Mouse (Mus musculus) hematopoietic stem cell, adult 5-6 weeks (primary cell): ENCODE results near the gene Tiam2. TPM values are rescaled to one million over a fixed set of nuclear protein-coding genes. Genes with fewer than 3 reads are reported as not detected.
A peak's percentile ranks its signal among the peaks of the same experiment; 100 is the strongest.

Experiments
- ATAC-seq, 2 experiments: fragments of 125-278 bp in 1 of 2; replicated peaks in 1 of 2; 2 replicates each; pipeline ENCODE4 v1.8.0; 2016 to 2017; ENCODE audit warnings: inconsistent platforms in 2 of 2, mild to moderate bottlenecking in 2 of 2, moderate number of reproducible peaks in 2 of 2, low read depth in 1 of 2, moderate TSS enrichment in 1 of 2; ENCODE audit not compliant: low FRiP score in 2 of 2, poor library complexity in 2 of 2, severe bottlenecking in 2 of 2, insufficient read depth in 1 of 2, low TSS enrichment in 1 of 2
- total RNA-seq: library from RNA; stranded (forward); fragments of 172-1452, 232-1000 nt; gene quantifications from 2 replicates; pipeline ENCODE4 v1.2.3, GENCODE M21; 2017

Gene Tiam2
- total RNA-seq = 3.3 and 11.6 TPM in 2 replicates

DNA sequence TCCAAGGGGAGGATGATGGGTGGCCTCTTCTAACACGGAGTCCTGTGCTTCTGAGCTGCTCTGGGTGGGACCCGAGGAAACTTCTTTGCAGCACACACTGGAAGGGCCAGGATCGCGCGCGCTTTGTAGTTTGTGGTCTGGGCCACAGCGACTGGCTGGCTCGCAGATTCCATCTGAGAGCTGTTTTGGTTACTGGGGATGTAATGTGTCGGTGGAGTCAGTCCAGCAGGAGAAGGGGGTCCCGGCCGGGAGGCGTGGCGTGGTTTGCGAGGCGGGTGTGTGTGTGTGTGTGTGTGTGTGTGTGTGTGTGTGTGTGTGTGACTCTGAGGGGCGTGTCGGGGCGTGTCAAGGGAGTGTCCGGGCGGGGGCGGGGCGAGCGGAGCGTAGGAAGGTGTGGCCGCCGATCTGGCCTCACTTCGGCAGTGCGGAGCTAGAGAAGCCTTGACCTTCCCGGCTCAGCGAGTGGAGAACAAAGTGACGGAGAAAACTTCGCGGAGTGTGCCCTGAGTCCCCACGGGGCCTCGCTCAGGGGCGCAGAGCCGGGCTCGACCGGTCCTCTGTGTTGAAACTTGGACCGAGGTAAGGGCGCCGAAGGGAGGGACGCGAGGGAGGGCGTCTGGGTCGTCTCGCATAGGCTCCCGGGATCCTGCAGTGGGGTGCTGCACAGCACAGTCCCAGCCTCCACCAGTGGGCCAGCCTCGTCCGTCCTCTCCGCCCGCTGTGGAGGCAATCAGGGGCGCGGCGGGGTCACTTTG, at the start of gene Tiam2:
Gene Tiam2 (plus strand): TSS at position 426 of the 755 bp plus-strand sequence.
- ATAC-seq = peak; percentile 65

DNA sequence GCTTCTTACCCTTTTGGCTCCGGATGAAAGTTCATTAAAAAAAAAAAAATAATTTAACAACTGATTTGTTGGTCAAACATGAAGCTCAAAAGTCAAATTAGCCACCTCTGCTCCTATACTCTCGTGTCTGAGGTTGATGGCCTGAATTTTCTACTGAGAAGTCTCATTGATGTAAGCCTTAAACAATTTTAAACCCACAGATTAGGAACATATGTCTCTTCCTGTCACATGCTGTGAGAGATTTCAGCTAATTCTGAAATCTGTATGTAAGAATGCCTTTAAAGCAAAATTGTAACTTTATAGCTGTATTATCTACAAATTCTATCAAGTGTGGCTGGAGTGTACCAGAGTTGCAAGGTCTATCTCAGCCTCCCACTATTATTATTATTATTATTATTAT, 46.1 kb upstream of the Tiam2 start:
- no peak for ATAC-seq

DNA sequence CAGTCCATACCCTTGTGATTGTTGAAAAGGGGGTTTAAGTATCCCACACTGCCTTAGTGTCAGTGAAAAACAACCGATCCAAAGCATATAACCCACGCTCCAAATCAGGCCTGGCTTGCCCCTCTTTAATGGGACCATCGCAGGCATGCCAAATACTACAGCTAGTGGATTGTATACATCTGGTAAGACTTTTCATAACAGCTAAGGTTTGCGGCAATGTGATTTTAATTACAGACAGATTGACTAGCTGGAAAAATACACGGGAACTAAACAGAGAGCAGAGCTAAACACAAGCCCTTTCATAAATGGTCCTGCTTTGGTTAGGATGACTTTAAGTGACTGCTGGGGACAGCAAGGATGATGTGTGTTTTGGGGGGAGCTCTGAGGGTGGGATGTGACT, 44.4 kb upstream of the Tiam2 start:
- ATAC-seq = no peak

DNA sequence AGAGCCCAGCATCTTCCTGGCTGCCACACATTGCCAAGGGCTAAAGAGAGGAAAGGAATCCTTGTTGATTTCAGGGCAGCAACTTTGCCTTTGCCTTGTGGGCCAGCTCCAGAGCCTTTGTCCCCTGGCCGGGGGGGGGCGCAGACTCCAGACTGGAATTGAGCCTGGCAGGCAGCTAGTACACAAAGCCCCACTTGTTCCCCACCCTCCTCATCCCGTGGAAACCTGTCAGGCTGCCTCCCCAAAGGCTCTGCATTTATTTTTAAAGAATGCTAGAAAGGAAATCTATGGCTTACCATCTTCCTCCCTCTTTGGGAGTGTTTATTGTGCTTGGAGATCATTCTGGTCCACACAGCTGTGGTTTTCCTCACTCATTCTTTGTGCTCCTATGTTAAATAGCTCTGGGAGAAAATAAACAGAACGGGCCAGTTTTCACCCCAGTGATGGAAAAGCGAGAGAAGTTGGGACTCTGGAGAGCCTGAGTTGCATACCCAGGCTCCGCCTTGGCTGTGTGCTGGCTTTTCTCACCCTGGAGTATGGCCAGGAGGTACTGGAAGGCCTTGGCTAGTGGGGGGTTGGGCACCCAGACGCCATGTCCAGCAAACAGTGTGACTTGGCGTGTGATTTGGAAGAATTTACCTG, 41.2 kb upstream of the Tiam2 start:
- ATAC-seq = no peak

DNA sequence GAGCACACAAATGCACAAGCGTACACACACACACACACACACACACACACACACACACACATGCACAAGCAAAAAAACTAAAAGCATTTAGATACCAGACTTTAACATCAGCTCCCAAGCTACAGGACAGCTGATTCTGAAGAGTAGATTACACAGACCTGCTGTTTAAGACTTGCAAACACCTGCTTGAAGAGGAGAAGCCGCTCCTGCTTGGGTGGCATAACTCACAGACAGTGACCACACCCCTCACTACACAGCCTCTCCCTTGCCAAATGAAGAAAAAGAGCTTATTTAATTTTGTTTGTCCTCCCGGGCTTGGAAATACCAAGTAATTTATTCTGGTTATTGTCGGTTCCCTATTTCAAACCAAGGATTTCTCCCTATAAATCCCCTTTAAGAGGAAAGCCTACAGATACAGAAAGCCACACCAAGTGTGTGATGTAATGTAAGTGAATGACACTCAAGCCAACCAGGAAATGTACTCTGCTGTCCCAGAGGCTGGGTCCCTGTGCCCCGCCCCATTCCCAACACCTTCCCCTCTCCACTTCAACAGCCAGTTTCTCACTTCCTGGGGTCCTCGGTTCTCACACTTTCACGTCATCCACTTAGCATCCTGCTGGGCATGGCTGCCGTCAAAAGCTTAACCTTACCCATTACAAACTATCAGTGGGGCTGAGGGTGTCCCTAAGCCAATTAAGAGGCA, 40.1 kb upstream of the Tiam2 start:
- no peak for ATAC-seq

DNA sequence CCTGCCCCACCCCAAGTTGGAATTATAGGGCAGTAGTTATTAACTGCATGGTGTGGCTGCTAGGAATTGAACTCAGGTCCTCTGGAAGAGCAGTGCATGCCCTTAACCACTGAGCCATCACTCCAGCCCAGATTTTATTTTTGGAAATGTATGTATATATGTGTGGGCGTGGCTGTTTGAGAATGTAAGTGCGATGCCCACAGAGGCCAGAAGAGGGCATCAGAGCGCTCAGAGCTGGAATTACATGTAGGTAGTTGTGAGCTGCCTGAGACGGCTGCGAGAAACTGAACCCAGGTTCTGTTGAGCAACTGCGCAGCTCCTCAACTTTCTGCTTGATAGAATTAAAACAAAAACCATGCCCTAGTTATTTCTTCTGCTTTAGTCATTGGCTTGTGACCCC, 38.0 kb upstream of the Tiam2 start:
- ATAC-seq = peak; percentile 78 to 90

DNA sequence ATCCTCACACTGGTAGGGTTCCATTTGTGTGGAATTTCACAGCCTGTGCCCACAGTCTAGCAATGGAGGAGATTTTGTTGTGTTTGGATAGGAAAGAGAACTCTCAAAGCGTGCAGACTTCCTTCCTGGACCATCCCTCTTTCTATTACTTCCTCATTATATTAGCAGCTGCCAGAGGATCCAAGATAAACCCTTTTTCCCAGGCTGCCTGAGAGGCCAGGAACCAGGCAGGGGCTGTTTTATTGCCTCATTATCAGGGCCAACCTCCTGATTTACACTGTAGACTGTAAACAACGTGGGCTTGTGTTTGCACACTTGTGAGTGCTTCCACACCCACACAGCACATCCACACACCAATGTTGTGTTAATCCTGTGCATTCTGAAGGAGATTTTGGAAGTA, 31.3 kb upstream of the Tiam2 start:
- no peak for ATAC-seq

DNA sequence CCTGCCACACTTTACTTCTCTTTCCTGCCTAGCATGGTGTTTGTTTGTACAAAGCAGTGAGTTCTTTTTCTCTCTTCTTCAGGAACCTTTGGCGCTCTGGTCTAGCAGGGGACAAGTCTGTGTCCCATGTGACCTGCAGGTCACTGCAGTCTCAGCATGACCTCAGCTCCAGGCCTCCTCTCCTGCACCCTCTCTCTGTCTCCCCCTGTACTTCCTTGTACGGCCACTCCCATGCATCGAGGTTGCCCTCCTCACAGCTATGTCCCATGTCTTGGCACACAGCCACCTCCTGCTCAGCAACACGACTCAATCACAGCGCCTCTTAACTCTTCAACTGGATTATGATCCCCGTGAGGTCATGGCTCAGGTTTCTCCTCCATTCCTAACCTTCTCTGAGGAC, 26.9 kb upstream of the Tiam2 start:
- ATAC-seq = peak in 1 of 2 experiments; percentile 29; a peak in 1 of 4 replicates

DNA sequence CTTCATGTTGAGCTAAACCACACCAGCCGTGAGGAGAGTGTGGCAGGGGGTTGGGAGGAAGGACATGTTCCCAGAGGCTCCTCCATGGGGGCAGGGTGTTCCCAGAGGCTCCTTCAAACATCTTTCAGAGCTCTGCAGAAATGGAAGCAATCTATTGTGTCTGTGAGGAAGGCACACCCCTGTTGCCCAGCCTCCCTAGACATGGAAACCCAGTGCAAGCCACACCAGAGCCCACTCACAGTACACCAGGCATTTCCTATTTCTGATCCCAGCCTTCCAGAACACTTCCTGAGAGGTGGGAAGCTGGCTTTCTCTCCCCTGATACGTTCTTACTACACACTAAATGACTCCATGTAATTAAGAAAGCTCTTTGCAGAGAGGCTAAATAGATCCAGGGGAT, 20.4 kb upstream of the Tiam2 start:
- ATAC-seq = 0 out of 4 replicates have a peak, but pooled peaks of 1 of the 2 experiments have one; percentile 12

DNA sequence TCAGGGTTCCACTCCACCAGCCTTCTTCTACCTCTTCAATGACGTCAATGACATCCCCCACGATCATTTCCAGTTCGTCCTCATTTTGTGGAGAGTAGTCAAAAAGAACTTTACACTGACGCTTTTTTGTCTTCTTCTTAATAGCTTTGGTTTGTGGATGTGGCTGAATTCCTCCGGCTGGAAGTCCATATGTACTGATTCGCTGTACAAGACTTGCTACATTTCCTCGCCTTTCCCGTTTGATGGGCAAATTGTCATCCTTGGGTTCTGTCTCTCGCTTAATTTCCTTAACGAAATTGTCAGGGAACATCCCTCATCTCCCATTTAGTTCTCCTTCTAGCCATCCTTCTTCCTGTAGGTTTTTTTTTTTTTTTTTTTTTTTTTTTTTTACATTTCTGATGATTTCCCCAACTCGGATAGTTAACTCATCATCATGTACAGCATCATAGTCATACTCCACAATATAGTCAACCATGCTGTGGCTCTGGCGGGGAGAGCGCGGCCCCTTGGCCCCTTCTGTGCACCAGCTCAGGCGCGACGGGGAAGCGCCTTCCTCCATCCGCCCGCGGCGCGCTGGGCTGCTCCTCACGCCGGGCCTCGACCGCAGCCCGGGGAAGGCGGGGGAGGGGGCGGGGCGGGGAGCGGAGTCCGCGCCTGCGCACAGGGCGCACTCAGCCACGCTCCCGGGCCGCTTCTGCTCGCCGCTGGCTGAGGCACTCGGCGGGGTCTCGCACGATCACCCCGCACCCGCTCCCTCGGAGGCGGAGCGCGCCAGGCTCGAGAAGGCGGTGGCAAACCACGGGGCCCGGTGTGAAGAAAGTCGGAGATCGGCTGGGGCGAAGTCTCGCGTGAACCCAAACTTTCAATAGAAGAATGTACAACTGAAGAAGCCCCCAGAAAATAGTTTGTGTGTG, 12.4 kb upstream of the Tiam2 start:
- ATAC-seq = peak; percentile 85 to 88

DNA sequence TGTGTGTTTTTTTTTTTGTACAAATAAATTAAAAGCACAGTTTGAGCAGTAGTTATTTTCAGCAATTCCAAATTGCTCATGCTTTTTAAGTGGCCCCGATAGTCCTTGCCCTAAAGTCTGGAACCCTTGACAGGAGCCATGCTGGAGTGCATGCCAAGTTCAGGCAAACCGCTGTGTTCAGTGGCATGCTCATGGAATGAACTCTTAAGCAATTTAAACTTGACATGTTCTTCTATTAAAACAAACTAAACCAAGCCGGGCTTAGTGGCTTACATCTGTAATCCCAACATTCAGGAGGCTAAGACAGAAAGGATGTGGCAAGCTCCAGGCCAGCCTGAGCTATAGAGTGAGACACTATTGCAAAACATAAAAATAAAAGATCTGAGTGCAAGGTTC, 11.8 kb upstream of the Tiam2 start:
- no peak for ATAC-seq

DNA sequence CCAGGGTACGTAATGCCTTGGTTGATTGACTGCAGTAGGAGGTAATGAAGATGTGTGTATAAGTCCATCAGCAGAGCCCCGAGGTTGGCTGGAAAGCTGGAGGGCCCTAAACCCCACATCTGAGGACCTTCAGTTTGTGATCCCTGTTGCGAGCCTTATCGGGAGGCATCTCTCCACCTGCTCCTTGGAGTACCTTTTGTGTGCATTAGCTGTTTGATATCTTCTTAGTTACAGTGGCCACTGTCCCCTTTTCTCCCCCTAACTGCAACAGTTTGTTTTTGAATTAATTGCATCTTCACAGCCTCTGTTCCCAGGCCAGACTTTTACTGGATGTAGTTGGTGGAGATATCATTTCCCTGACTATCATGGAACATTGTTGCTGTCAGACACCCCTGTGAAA, 10.8 kb upstream of the Tiam2 start:
- no peak for ATAC-seq

DNA sequence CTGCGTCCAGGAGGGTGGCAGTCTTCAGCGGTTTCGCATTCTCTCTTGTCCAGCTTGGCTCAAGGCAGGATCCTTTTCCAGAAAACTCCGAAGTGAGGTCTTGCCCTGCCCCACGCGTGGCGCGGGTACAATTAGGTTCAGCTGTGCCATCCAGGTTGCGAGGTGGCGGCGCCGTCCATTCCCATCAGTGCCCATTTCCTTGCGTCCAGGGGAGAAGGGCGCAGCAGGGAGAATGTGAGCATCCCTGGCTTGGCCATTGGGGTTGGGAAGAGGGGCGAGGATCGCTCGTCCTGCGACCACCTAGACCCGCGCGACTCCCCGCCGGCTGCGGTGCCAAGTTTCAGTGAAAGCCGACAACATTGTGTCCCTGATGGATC, 518 bp downstream of the Tiam2 start:
- no peak for ATAC-seq

DNA sequence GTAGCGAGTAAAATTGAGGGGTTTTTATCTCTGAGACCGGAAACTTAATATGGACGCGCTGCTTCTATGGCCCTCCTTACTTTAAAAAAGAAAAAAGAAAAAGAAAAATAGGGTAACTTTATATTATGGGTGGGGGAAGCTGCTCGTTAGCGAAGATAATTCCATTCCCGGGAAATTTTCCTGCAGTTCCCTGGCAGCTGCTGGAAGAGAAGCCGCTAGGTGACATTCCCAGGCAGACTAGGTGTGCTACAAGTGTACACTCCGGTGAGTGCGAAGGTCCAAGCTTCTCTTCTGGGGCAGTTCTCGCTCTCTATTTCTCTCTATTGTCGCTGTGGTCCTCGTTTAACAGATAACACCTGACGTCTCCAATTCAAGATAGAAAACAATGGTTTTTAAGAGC, 962 bp downstream of the Tiam2 start:
- no peak for ATAC-seq

DNA sequence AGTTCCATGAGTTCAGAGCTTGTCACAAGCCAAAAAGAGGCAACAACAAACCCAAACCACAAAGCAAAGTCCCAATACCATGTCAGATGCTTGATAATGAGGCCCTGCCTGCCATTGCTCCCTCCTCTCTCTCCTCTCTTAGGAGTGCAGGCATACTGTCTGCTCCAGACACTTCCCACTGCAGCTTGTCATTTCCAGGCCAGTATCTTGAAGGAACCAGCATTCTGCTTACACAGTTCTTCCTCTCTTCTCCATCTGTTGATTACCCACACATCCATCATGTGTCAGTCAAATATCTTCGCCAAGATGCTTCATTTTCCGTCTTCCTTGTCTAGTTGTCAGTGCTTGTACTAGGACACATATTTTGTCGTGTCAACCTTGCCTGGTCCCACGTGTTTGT, 2.4 kb downstream of the Tiam2 start:
- no peak for ATAC-seq

DNA sequence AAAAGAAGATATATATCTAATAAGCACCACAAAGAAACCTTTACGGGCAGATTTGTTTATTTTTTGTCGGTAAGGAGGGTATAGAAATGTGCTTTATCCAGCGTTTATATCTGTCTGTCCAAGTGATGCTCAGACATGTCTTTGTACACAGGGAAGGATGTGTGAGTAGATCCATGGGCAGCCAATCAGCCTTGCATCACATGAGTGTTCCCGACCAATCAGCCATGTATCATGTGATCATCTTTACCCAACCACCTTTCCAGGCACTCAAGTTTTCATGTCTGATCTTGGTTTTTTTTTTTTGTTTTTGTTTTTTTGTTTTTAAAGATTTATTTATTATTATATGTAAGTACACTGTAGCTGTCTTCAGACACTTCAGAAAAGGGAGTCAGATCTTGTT, 3.1 kb downstream of the Tiam2 start:
- no peak for ATAC-seq

DNA sequence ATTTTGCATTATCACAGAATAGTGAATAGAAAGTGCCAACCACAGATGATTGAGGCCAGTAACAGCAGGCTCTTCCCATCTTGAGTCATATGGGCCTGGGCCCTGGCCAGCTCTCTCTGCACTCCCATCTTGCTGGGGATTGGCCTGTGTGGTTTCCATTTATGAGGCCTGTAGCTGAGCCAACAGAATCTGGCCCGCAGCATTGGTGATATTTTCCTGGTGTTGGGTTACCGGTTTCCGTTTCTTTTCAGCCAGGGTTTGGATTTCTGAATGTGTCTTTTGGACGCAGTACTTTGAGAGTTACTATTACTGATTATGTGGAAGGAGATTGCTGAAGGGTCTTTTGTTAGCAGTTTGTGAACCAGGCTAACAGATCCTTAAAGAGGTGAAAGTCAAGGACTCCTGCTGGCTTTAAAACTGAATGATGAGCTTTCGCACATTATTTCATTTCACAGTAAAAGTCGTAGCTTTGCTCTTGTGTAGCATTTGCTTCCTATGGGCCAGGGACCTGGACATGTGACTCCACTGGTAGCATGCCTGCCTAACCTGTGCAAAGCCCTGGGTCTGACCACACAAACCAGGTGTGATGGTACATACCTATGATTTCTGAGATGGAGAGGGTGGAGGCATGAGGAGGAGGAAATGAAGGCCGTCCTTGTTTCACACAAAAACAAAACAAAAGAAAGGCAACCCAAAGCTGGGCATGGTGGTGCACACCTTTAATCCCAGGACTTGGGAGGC, 5.5 kb downstream of the Tiam2 start:
- ATAC-seq = no peak
